Mouse (Mus musculus): Measurements from ENCODE around the gene Slc26a10.

The Slc26a10 gene

GRCm38 (mm10) chr10:127179871-127180694, at the start of gene Slc26a10:
Gene Slc26a10 (minus strand): TSS chr10:127180645.
- DNase-seq (ENCODE audit: low read depth, low spot score): no peak

DNA sequence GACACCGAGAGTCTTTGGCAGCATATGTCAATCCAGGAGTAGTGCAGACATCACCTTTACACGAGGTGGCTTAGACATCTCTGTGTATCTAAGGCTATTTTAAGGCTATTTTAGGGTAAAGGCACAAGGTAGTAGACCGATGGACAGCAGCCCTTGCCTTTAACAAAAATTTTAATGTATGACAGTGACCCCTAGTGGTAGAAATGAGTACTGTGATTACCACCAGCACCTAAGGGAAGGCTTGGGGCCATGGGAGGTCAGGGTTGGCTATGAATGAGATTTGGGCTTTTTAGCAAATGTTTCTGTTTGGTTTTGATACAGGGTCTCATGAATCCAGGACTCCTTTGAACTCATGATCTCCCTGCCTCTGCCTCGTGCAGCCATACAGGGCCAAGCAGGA, 48.5 kb upstream of the Slc26a10 start:
- no peak for DNase-seq (ENCODE audit: low read depth, low spot score)

GRCm38 (mm10) chr10:127227163-127227562, 46.7 kb upstream of the Slc26a10 start:
- no peak for DNase-seq (ENCODE audit: low read depth, low spot score)

GRCm38 (mm10) chr10:127226318-127226895, 46.0 kb upstream of the Slc26a10 start:
- no peak for DNase-seq (ENCODE audit: low read depth, low spot score)

DNA sequence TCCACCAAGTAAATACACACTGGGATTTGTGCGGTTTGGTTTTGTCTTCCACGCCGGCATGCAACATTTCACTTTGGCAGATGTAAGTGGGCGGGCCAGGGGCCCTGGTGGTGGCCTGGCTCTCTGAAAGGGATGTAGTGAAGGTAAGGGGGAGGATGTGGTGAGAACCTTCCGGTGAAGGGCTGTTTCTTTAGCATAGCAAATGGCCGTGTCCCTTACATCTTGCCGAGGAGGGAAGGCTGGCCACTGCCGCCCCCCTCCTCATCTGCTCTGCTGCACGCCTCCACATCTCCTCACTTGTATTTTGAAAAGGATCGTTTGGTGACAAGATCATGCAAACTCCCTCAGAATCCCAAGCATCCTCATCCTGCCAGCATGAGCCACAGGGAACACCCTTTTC, 45.3 kb upstream of the Slc26a10 start:
- no peak for DNase-seq (ENCODE audit: low read depth, low spot score)

DNA sequence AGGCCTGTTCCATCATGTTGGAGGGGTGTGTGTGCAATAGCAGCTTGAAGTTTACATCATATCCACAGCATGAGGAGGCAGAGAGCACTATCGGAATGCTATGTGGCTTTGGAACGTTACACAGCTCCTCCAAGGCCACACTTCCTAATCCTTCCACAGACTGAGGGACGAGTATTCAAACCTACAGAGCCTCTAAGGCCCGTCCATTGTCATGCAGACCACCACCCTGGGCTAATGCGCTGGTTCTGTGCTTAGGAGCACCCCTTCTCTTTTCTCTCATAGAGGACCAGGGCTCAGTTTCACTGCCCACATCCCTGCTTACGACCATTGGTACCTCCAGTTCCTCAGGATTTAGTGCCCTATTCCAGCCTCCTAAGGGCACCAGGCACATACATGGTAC, 44.8 kb upstream of the Slc26a10 start:
- DNase-seq (ENCODE audit: low read depth, low spot score): no peak

DNA sequence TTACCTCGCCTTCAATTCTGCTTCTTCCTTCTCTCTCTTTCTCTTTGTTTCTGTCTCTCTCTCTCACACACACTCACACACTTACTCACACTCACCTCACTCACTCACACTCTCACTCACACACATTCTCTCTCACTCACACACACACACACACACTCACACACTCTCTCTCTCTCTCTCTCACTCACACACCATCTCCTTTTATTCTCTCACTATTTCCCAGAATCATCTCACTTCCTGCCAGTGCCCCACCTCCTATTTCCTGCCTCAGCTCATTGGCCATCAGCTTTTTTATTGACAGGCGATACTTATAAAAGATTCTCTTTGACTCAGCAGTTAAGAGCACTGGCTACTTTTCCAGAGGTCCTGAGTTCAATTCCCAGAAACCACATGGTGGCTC, 37.9 kb upstream of the Slc26a10 start:
- no peak for DNase-seq (ENCODE audit: low read depth, low spot score)

GRCm38 (mm10) chr10:127217177-127217576, 36.7 kb upstream of the Slc26a10 start:
- no peak for DNase-seq (ENCODE audit: low read depth, low spot score)

GRCm38 (mm10) chr10:127216456-127216855, 36.0 kb upstream of the Slc26a10 start:
- DNase-seq (ENCODE audit: low read depth, low spot score): no peak

GRCm38 (mm10) chr10:127214422-127214803, 34.0 kb upstream of the Slc26a10 start:
- DNase-seq (ENCODE audit: low read depth, low spot score): no peak

GRCm38 (mm10) chr10:127213704-127214421, 33.4 kb upstream of the Slc26a10 start:
- DNase-seq (ENCODE audit: low read depth, low spot score): no peak

- DNase-seq (ENCODE audit: low read depth, low spot score): no peak
Observed at GRCm38 (mm10) chr10:127213272-127213671, 32.8 kb upstream of the Slc26a10 start.

GRCm38 (mm10) chr10:127211414-127211854, 31.0 kb upstream of the Slc26a10 start, which contains the start of gene Pip4k2c:
Gene Pip4k2c (minus strand): TSS chr10:127211585.
- DNase-seq (ENCODE audit: low read depth, low spot score): peak; percentile 82

DNA sequence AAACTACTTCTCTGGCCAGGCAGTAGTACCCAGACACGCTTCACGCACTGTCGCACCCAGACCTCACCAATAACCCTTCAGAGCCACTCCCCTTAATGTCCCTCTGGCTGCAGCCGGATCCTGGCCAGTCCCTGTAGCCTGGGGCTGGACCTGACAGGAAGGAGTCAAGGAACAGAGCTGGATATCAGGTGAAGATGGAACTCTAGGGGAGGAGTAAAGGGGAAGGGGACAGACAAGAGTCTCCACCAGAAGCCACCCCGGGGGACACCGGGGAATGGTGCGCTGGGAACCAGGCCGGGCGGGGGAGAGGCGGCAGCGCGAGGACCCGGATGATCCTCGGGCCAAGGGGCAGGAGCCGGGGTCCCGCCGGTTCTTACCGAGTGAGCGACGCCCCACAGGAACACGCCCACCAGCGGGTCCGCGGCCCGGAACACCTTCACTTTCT, 30.5 kb upstream of the Slc26a10 start:
- DNase-seq (ENCODE audit: low read depth, low spot score): no peak

DNA sequence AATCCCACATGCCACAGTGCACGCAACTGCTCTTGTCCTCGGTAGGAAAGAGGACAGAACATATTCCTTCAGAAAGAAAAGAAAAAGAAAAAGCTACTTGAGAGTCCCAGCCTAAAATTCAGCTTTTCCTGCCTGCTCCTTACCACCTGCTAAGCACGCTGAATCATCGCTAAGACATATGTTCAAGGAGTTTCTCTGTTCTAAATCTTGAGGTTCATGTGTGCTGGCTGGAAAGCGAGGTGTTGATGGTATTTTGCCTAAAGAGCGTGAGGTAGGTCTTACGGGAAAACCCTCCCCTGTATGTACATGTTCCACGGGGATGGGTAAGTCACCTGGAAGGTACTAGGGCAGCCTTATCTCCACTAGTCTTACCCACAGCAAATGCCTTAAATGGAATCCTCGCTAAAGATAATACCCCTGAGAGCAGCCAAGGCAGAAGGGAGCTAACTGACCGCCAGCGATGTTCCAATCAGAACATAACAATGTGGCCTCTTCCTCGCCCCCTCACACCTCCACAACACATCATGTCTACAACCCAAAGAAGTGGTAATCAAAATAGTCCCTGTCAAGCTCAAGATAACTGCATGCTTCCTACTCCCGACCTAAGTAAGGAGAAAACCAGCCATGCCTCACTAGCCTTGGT, 29.6 kb upstream of the Slc26a10 start:
- no peak for DNase-seq (ENCODE audit: low read depth, low spot score)

GRCm38 (mm10) chr10:127208921-127209320, 28.5 kb upstream of the Slc26a10 start:
- no peak for DNase-seq (ENCODE audit: low read depth, low spot score)

- no peak for DNase-seq (ENCODE audit: low read depth, low spot score)
Observed at GRCm38 (mm10) chr10:127205373-127205772, 24.9 kb upstream of the Slc26a10 start.

GRCm38 (mm10) chr10:127204589-127204988, 24.1 kb upstream of the Slc26a10 start:
- no peak for DNase-seq (ENCODE audit: low read depth, low spot score)

- DNase-seq (ENCODE audit: low read depth, low spot score): no peak
Observed at GRCm38 (mm10) chr10:127203106-127203505, 22.7 kb upstream of the Slc26a10 start.

- DNase-seq (ENCODE audit: low read depth, low spot score): no peak
Observed at GRCm38 (mm10) chr10:127200279-127200678, 19.8 kb upstream of the Slc26a10 start.

DNA sequence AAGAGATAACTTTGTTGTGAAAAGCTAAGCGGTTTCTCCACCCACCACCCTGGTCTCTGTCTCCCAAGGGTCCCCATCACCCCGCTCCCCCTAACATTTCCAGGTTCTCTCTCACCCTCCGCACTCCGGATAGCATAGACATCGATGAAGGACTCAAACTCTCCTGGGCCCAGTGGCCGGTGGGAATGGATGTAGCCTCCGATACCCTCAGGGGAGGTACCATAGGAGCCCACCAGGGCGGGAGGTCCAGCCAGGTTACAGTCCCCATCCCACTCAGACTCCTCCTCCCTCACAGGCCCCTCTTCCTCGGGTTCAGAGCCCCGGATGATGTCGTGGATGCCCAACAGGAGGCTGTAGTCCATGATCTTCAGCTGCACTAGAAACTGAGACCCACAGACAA, 19.0 kb upstream of the Slc26a10 start:
- DNase-seq (ENCODE audit: low read depth, low spot score): no peak

DNA sequence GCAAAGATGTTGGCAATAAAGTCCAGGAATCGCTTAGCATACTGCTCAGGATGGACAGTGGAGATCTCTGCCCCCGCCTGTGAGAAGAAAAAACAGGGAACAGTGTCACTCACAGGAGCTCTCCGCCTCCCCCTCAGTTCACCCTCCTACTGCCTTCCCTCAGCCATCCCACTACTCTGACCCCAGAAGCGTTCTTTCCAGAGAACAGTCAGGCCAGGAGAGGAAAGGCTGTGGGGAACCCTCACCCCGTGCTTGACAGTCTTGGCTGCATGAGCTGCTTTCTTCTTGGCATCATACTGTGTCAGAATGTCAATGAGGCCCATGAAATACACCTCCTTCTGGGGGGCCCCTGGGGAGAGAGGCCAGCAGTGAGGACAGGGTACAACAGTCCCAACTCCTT, 18.6 kb upstream of the Slc26a10 start:
- no peak for DNase-seq (ENCODE audit: low read depth, low spot score)

Data from WW6 (cell line).